9 mouse cellular contexts compared by ENCODE assay signal in genomic region chr16:97293273-97293672, GRCm38 (mm10).
A peak's percentile ranks its signal among the peaks of the same experiment; 100 is the strongest.
DNase-seq lines count a peak whose midpoint lies in the region; ATAC-seq lines count a peak whose summit lies in the region.
"Had no signal": no experiment of that assay in that cellular context is flagged by ENCODE, and none has a peak within 500 bp of the region (broad histone marks: within the 10 kb centered on the region; RNA-seq: fewer than 3 reads in every experiment).

No protein-coding gene starts in this region.

- H3K27me3 ChIP-seq in forebrain, embryonic 16.5 days (replicated peaks; ENCODE audit: control insufficient read depth, insufficient read depth, low read length): no peaks in the 10 kb centered on the region
- no peaks in the 10 kb centered on the region for H3K27me3 ChIP-seq in lung, embryonic 15.5 days

- H3K4me1 ChIP-seq in forebrain, embryonic 16.5 days (replicated peaks; ENCODE audit: control insufficient read depth, insufficient read depth, low read length): peaks cover 18% of the 10 kb centered on the region
- H3K4me1 ChIP-seq in lung, embryonic 15.5 days: peaks cover 5% of the 10 kb centered on the region

- H3K4me3 ChIP-seq in forebrain, embryonic 16.5 days (replicated peaks; ENCODE audit: low read length): no peak overlapping the region
- no peak overlapping the region for H3K4me3 ChIP-seq in lung, embryonic 15.5 days

- peak overlapping the region; percentile 18 for H3K27ac ChIP-seq in forebrain, embryonic 16.5 days (ENCODE audit: low read length)
- H3K27ac ChIP-seq in lung, embryonic 15.5 days: no peak overlapping the region
- H3K27ac ChIP-seq: macrophage had no signal

- whole genome bisulfite sequencing in forebrain, embryonic 16.5 days: 7% methylated on average over 4 of the region's 4 CpGs
- WGBS in lung, embryonic 15.5 days: 3% methylated on average over 4 of the region's 4 CpGs

- H3K9ac ChIP-seq in forebrain, embryonic 16.5 days (replicated peaks; ENCODE audit: low read depth, low read length): no peak overlapping the region
- H3K9ac ChIP-seq in lung, embryonic 15.5 days: no peak overlapping the region

- peak overlapping the region; percentile 42 for H3K4me2 ChIP-seq in forebrain, embryonic 16.5 days (ENCODE audit: low read length)
- peak overlapping the region; percentile 32; the same call in 1 of the 2 replicates for H3K4me2 ChIP-seq in lung, embryonic 15.5 days

- H3K36me3 ChIP-seq in forebrain, embryonic 16.5 days (ENCODE audit: control insufficient read depth, insufficient read depth): no peaks in the 10 kb centered on the region
- no peaks in the 10 kb centered on the region for H3K36me3 ChIP-seq in lung, embryonic 15.5 days

- DNase-seq in MN1 (ENCODE audit: low spot score): peak; percentile 92
- peak; percentile 14 for DNase-seq in cerebellum, adult 11-12 months
- DNase-seq in layer of hippocampus, adult 18-20 months (ENCODE audit: low spot score in 2 of 2): peak; percentile 54 to 90
- DNase-seq in ovary, postnatal 14 days (ENCODE audit: low spot score): peak; percentile 77
- peak; percentile 14 to 68 for DNase-seq in thymus, postnatal 10 days (ENCODE audit: low spot score in 2 of 2)

- H3K9me3 ChIP-seq in forebrain, embryonic 16.5 days (ENCODE audit: control insufficient read depth, low read length): no peaks in the 10 kb centered on the region
- H3K9me3 ChIP-seq in lung, embryonic 15.5 days: no peaks in the 10 kb centered on the region

- ATAC-seq in forebrain, embryonic 16.5 days: peak; percentile 81
- ATAC-seq in hematopoietic stem cell, adult 5-6 weeks (replicated peaks in 1 of 2; ENCODE audit: insufficient read depth in 1 of 2, low FRiP score in 2 of 2, low TSS enrichment in 1 of 2, low read depth in 1 of 2, poor library complexity in 2 of 2, severe bottlenecking in 2 of 2): peak; percentile 50 to 59; a peak in 3 of 4 replicates
- ATAC-seq in lung, embryonic 15.5 days (ENCODE audit: borderline replicate concordance, extremely low read depth, low FRiP score, low TSS enrichment): peak; percentile 42; the same call in 1 of the 2 replicates

Comparison
In these comparisons a context has a peak if more than half of its experiments do, and no peak if none do; other contexts are left out.
1. DNase-seq: peak in every context shown above with its lines; median percentile 92 in MN1; 77 in ovary, postnatal 14 days; 72 in layer of hippocampus, adult 18-20 months; 41 in thymus, postnatal 10 days; 14 in cerebellum, adult 11-12 months.